Mouse (Mus musculus): ENCODE results near the gene Syce2.

DNA sequence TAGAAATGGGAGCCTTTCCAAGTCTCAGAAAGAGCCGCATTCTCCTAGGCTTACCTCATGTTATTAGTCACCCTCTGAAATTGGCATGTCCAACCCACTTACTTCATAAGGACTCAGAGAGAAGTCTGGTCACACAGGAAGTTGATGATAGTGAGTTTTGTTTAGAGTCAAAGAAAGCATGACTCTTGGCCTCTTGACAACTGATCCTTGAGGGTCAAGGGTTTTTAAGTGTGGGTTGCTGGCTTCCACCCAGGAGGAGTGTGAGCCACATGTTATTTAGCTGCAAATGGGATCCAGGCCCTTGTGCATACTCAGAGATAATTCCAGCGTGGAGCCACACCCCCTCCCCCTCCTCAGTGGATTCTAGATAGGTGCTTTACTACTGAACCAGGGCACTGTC lies 49.7 kb downstream of the Syce2 start:
- TF ChIP-seq CTCF (IDR thresholded peaks at IDR 0.05; ENCODE audit: low read depth, low read length) (no peak), GATA1 (IDR thresholded peaks at IDR 0.05; ENCODE audit: borderline replicate concordance, low read length) (no peak), TAL1 (conservative IDR thresholded peaks at IDR 0.05; ENCODE audit: low read depth, low read length) (no peak), POLR2AphosphoS5 (IDR thresholded peaks at IDR 0.05; ENCODE audit: insufficient replicate concordance, low read depth, low read length) (no peak)
